Mouse (Mus musculus): ENCODE results near the gene Ccdc162.

Ccdc162 gene

GRCm38 (mm10) chr10:41537983-41538330, 178.5 kb downstream of the Ccdc162 start:
- DNase-seq (ENCODE audit: low spot score in 2 of 2) = no peak

- no peak for DNase-seq (ENCODE audit: low spot score in 2 of 2)
Measured at GRCm38 (mm10) chr10:41537226-41537982, 179.0 kb downstream of the Ccdc162 start.

DNA sequence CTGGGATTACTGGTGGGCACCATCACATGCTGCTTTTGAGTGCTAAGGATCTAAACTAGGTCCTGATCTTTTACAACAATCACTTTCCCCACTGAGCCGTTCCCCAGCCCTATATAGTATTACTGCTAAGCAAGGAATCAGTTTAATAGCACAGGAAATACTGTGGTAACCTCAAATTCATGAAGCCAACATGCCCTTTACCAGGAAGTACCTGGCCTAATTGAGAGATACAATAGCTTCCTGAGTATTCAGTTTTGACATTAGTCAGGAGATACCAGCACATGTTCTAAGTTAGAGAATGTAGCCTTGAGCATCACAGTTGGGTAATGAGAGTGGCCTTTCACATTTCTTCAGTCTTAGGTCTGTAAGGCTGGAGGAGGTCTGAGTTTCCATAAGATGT, 179.7 kb downstream of the Ccdc162 start:
- DNase-seq (ENCODE audit: low spot score in 2 of 2) = no peak

DNA sequence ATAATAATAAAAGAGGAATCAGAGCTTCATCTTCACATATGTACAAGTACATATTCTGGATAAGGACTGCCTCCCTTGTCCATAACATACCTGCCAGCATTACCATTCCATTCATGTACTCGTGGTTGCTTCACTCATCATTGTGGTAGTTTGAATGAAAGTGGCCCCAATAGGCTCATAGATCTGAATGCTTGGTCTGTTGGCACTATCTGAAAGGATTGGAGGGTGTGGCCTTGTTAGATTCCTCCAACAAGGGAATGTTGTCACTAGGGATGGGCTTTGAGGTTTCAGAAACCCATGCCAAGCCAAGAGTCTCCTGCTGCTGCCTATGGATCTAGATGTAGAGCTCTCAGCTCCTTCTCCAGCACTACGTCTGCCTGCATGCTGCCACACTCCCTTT, 180.4 kb downstream of the Ccdc162 start:
- no peak for DNase-seq (ENCODE audit: low spot score in 2 of 2)

- DNase-seq (ENCODE audit: low spot score in 2 of 2) = no peak
Measured at GRCm38 (mm10) chr10:41529972-41530371, 186.5 kb downstream of the Ccdc162 start.

DNA sequence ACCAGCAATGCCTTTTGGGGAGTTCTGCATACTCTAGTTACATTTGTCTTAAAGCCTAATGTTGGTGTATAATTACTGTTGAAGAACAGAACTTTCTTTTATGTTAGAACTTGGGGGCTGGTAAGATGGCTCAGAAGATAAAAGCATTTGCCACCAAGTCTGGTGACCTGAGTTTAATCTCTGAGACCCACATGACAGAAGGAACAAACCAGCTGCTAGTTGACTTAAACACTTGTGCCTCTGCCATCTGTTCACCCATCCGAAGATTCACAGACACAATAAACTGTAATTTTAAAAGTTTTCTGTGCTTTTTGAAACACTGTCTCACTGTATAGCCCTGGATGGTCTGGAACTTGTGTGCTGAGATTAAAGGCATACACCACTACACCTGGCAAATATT, 190.7 kb downstream of the Ccdc162 start:
- DNase-seq (ENCODE audit: low spot score in 2 of 2) = no peak

DNA sequence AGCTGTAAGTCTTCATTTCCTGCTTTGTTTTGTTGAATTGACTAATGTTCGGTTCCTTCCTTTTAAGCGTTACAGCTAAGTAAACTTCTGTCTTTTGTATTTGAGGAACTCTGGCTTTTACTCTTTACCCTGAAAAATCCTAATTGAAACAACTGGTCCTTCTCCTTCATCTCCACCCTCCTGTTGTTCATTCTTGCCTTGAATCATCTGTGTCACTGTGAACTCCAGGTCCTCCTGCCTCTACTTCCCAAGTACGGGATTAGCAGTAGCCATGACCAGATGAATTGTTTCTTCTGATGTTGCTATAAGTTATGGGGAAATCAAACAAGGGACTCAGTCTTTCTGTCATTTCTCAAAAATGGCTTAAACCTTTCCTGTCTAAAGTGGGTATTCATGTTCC, 193.0 kb downstream of the Ccdc162 start:
- DNase-seq (ENCODE audit: low spot score in 2 of 2) = no peak

- no peak for DNase-seq (ENCODE audit: low spot score in 2 of 2)
Measured at GRCm38 (mm10) chr10:41520410-41520673, 196.1 kb downstream of the Ccdc162 start.

DNA sequence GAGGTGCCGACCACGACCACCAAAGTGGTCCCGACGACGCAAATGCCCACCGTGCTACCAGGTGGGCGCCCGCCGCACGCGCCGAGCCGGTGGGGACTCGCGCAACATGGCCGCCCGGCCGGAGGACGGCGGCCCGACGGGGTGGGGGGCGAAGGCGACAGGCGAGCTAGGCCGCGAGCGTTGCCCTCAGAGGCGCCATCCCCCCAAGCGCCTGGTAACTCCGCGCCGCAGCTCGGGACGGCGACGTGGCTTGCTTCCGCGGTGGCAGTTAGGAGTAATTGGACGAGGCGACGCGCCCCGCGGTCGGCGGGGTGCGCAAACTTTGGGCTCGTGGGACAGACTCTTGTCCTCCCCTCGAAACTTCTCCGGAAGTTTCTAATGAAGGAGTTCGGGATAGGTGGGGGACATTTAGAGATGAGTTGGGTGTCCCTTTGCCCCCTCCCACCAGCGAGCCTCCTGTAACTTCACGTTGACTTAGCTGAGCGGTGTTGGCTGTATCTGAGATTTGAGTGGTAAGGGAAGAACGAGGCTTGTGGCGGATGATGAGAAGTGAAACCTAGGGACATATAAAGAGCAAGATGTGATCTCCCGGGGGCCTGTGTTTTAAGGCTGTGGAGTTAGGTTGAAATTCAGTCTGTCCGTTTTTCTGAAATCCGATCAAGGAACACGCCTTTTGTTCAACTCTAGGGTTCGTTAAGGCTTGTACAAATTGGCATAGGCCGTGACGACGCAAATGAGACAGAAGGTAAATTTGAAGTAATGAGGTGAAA, 196.6 kb downstream of the Ccdc162 start:
- peak; percentile 46 to 53 for DNase-seq (ENCODE audit: low spot score in 2 of 2)

DNA sequence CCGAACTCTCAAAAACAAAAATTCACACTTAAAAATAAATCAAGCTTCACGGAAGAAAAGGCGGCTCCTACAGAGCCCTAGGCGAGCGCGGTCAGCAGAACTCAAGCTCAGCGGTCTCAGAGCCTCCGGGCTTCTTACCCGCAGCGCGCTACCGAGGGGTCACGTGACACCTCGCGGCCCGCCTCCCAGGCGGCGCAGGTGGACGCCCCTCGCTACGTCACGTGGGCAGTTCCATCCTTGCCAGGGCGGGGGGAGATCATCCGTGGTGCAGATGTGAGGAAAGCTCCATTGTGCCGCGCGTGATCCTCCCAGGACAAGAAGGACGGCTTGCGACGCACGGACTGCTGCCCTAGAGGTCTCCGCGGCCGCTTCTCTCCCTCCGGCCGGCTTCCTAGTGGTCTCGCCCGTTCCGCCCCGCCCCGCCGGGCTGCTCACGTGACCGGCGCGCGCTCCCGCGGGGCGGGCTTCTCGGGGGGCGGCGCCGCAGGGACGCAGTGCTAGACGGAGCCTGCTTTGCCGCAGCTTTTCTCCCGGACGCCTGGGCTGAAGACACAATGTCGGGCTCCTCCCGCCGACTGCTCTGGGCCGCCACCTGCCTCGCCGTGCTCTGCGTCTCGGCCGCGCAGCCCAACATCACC, 197.3 kb downstream of the Ccdc162 start, which contains the start of gene Cd164:
TSS of gene Cd164 (plus strand) at position 434 of the 638 bp plus-strand sequence.
- peak; percentile 92 to 93 for DNase-seq (ENCODE audit: low spot score in 2 of 2)

DNA sequence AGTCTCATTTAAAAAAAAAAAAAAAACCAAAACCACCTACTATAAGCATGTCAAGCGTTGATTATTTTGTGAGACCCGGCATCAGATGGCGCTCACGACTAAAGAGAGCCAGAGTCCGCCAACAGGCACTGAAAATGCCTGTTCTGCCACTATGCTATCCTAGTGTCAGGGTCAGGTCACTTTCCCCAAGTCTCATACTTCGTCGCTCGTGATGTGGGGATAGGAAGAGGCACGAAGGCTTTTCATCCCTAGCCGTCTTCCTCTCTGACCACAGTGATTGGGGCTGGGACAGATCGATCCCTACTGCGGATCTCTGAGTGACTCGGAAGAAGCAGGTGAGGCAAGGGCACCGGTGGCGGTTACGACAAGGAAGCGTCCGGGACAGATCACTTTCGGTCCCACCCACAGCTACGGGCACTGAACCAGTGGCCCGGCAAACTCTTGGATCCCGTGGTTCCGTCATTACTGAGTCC, 197.9 kb downstream of the Ccdc162 start:
- DNase-seq (ENCODE audit: low spot score in 2 of 2) = peak in 1 of 2 experiments; percentile 85

DNA sequence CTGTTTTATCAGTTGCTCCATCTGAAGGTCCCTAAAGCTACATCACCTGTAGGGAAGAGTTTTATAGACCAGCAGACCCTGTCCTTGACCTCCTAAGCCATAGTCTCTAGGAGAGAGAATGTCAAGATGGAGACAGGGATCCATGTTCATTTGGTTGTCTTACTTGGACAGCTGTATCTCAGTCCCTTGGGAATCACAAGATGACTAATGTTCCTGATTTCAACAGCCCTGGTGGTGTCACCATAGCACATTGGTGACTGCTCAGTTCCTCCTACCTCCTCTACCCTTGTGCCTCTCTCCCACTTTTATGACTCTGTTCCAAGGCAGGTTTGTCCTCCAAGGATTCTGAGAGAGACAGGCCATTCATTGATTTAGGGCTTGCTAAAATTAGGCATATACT, 201.5 kb downstream of the Ccdc162 start:
- no peak for DNase-seq (ENCODE audit: low spot score in 2 of 2)

- no peak for DNase-seq (ENCODE audit: low spot score in 2 of 2)
Measured at GRCm38 (mm10) chr10:41514301-41514700, 202.1 kb downstream of the Ccdc162 start.

DNA sequence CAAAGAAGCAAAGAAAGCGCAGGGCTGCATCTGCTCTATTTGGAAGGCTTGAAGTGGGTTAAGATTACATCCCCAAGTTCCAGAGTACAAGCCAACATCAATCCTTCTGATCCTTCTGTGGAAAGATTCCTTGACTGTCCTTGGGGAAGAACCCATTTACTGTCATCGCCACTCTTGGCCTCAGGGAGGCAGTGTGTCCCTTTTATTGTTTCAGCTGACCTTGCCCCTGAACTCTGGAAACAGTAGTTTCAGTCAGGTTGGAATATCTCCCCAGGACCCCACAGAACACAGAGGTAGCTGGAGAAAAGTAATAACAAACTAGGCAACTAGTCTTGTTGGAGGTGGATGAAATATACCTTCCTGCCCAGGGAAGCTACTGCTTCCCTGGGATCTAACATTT, 207.3 kb downstream of the Ccdc162 start:
- no peak for DNase-seq (ENCODE audit: low spot score in 2 of 2)

- peak; percentile 49 to 73 for DNase-seq (ENCODE audit: low spot score in 2 of 2)
Measured at GRCm38 (mm10) chr10:41505446-41505845, 211.0 kb downstream of the Ccdc162 start.

DNA sequence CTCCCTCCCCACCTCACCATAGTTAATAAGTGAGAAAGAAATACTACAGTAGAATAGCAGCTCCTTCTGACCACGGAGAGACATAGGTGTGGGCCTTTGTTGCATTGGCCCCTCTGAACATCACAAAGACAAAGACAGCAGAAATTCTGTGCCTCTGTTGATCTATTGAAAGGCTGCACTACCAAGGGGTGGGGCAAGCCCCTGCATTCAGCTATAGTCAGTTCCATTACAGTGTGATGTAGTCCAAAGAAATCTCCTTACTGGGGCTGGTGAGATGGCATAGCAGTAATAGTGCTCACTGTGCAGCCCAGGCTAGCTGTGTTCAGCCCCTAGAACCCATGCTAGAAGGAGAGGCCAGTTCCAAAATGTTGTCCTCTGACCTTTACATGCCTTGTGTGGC, 211.4 kb downstream of the Ccdc162 start:
- DNase-seq (ENCODE audit: low spot score in 2 of 2) = no peak

GRCm38 (mm10) chr10:41500941-41501340, 215.5 kb downstream of the Ccdc162 start:
- DNase-seq (ENCODE audit: low spot score in 2 of 2) = peak; percentile 78 to 83

GRCm38 (mm10) chr10:41491111-41491510, 225.3 kb downstream of the Ccdc162 start:
- no peak for DNase-seq (ENCODE audit: low spot score in 2 of 2)

- no peak for DNase-seq (ENCODE audit: low spot score in 2 of 2)
Measured at GRCm38 (mm10) chr10:41490518-41490873, 225.9 kb downstream of the Ccdc162 start.

DNA sequence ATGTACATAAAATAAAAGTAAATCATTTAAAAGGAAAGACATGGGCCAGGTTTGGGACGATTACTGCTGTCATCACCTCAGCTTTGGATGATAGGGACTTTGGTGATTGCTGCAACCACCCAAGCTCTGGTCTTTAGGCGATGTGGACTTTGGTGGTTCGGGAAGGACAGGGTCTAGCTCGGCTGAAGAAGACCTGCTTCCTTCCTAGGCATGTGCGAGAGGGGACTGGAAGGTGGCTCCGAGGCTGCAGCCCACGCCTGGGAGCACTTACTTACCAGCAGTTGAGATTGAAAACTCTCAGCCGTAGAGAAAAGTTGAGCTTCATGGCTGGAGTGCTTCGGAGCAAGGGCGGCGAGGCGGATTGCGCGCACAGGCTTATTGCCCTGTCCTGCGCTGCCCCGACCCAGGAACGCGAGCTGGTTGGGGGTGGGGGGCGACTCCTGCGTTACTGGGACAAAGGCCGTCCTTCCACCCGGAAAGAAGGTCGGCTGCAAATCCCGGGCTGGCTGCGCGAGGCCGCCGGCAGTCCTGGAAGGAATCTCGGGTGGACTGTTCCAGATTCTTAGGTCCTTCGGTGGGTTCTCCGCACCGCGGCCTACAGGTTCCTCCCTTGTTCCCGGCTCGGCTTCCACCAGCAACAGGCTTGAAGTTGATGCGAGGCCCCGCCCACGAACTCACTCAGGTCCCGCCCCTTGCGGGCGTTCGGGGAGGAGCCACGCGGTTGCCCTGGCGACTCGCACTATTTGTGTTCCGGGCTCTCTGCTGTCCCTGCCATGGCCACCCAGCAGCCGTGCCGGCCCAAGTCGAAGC, 226.5 kb downstream of the Ccdc162 start, which contains the start of the genes Smpd2 and Ppil6:
TSS of gene Smpd2 (minus strand) at position 662 of the 810 bp plus-strand sequence.
TSS of gene Ppil6 (plus strand) at position 732 of the 810 bp plus-strand sequence.
- peak; percentile 93 to 97 for DNase-seq (ENCODE audit: low spot score in 2 of 2)

DNA sequence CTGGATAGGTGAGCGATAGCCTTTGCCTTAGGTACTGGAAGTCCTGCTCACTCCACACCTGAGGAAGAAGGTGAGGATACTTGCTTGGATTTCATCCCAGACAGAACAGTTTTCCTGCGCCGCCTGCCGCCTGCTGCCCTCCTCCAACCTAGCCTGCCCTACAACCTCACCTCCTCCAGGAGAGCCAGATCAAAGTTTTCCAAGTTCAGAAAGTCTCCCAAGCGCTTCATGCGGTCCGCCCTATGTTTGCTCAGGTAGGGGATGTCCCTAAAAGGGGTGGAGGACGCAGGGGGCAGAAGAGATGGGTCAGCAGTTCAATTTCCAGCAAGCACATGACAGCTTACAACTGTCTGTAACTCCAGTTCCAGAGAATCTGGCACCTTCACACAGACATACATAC, 227.1 kb downstream of the Ccdc162 start:
- DNase-seq (ENCODE audit: low spot score in 2 of 2) = no peak

DNA sequence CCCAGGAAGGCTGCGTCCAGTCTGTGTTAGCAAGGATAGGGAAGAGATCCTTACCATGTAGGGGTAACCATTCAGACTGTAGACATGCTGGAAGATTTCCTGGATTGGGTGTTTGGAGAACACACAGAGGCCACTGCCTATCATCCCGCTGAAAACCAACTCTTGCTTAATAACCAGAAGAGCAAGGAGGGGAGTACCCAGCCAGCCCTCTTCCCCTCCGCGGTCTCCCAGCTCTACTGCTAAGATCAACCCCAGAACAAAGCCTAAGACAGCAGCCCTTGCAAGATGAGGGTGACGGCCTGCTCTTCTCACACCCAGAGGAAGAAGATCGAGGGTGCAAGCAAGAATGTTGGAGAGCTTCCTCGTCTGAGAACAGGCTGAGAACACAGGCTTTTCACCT, 227.6 kb downstream of the Ccdc162 start:
- no peak for DNase-seq (ENCODE audit: low spot score in 2 of 2)

Measured in heart, adult 9 months (tissue).